Mouse (Mus musculus): ENCODE measurements around the gene Pzp.

The Pzp gene

GRCm38 (mm10) chr6:128437731-128438316 lies 88.7 kb downstream of the Pzp start:
- ATAC-seq (ENCODE audit: insufficient number of reproducible peaks, low FRiP score, low TSS enrichment), result peak; percentile 18; the same call in 1 of the 2 replicates

GRCm38 (mm10) chr6:128437288-128437687 lies 89.2 kb downstream of the Pzp start:
- ATAC-seq (ENCODE audit: insufficient number of reproducible peaks, low FRiP score, low TSS enrichment), result no peak

- ATAC-seq (ENCODE audit: insufficient number of reproducible peaks, low FRiP score, low TSS enrichment), result no peak
Measured at GRCm38 (mm10) chr6:128436356-128437005, 90.0 kb downstream of the Pzp start.

- no peak for ATAC-seq (ENCODE audit: insufficient number of reproducible peaks, low FRiP score, low TSS enrichment)
Measured at GRCm38 (mm10) chr6:128435474-128435873, 91.0 kb downstream of the Pzp start.

All from cerebellum, adult (tissue).